Mouse (Mus musculus): ENCODE data around the gene Ptbp1.

GRCm38 (mm10) chr10:79856704-79857451 is 2.7 kb downstream of the Ptbp1 start:
- TF ChIP-seq CTCF (IDR thresholded peaks at IDR 0.05; ENCODE audit: low read depth, low read length) (no peak), POLR2A (IDR thresholded peaks at IDR 0.05; ENCODE audit: insufficient read depth, low read length) (no peak), EP300 (IDR thresholded peaks at IDR 0.05; ENCODE audit: insufficient read depth, low read depth, low read length) (no peak)
